Mouse (Mus musculus) right cerebral cortex, postnatal 4 days (tissue): ENCODE results near the gene Cit.

Experiments used
- DNase-seq: peaks from one replicate; pipeline ENCODE4 v3.0.0-alpha.2; 2022

The Cit gene

GRCm38 (mm10) chr5:116014237-116014636 lies 169.2 kb downstream of the Cit start:
- no peak for DNase-seq

GRCm38 (mm10) chr5:116016542-116016941 lies 171.5 kb downstream of the Cit start:
- DNase-seq, result no peak

DNA sequence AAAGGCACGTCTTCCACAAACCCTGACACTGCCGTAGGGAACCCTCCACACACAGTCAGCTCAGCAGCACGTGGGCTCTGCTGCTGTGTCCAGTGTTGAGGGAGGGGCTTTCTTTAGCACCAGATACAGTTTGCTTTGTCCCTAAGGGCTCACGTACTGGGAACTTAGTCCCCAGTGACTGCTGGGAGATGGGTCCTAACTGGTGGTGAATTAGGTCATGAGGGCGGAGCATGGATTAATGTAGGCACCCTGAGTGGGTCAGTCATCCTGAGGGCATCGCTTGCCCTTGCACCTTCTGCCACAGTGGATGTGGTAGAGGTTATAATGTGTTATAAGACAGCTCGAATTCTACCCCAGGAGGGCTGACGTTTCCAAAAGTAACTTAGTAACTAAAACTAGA lies 172.3 kb downstream of the Cit start:
- DNase-seq, result no peak

- DNase-seq, result no peak
Measured at GRCm38 (mm10) chr5:116018196-116018595, 173.1 kb downstream of the Cit start.

- no peak for DNase-seq
Measured at GRCm38 (mm10) chr5:116018784-116019183, 173.7 kb downstream of the Cit start.

- no peak for DNase-seq
Measured at GRCm38 (mm10) chr5:116019371-116019770, 174.3 kb downstream of the Cit start.

DNA sequence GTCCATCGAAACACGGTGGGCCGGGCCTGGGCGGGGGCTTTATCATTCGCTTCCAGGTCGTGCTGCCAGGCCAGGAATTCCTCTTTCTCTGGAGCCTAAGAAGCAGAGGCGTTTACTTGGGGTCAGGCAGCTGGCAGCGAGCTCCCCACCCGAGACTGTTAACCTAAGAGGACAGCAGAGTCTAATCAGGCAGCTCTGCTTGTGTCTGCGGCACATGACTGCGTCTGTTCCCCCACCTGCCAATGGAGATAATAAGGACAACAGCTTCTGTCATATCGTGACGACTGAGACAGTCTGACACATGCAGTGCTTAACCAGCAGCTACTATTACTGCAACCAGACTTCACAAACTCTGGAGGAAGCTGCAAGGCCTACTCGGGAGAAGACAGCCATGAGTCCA lies 176.5 kb downstream of the Cit start:
- no peak for DNase-seq

DNA sequence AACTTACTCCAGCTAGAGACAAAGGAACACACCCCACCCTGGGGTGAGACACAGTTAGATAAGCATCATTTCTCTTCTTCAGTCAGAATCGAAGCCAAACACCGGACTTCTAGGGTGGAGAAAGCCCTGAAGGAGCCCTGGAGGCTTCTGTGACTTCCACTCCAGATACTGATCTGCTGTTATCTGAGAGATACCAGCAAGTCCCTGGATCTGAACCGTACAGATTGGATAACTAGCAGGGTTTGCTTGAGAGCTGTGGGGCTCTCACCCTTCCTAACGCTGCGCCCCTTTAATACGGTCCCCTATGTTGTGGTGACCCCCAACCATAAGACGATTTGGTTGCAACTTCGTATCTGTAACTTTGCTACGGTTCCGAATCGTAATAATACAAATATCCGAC lies 177.1 kb downstream of the Cit start:
- no peak for DNase-seq

DNA sequence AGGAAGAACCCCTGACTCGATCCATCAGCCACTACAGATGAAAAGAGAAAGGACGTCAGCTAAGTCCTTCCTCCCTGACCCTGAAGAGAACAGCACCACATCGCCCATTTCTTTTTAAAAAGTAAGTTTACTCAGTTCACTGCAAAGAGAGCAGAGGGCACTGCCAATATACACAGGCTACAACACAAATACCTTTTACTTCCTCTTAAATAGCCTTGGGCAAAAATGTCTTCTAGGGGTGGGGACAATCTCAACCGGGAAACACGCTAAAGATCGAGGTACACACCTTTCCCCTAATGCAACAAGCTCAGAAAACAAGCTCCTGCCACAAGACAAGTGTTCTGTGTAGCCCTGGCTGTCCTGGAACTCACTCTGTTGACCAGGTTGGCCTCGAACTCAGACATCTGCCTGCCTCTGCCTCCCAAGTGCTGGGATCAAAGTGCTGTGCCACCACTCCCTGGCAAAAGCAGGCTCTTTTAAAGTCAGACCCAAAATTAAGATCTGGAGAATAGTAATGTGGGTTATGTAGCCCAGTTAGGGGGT lies 177.7 kb downstream of the Cit start:
- no peak for DNase-seq

DNA sequence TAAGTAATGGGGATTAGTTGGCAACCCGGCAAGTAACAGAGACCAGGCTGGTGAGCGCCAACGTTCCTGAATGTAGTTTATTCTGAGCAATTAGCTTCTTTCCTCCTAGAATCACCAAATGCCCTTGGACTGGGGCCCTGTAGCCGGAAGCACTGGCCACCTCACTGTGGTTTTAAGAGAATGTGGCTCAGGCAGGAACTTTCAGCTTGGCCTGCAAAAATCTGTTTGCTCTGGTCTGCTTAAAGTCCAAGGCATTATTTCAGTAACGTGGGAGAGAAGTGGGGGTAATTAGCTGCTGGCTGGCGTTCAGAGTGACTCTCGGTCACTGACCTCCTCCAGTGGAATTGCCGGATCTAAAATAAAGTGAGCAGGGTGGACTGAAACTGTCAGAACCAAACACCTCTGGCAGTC lies 178.2 kb downstream of the Cit start:
- peak; percentile 31 for DNase-seq

DNA sequence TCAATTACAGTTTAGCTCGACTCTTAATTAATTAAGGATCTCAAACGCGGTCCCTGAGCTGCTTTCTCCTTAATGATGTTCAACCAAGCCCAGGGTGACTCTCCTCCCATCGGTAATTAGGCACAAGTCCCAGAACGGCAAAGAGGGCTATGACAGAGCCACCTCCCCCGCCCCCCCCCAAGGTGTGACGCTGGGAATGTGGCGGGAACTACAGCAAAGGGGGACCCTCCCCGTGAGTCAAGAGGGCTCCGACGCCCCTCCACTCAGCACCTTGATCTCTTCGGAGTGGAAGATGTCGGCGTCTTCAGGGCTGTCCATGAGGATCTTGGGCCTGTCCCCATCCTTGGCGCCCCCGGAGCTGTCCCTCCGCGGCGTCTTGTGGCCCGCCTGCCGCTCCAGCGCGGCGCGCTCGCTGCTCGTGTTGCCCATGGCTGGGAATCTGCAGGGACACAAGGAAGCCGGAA lies 178.8 kb downstream of the Cit start:
- DNase-seq, result no peak

- peak; percentile 83 for DNase-seq
Measured at GRCm38 (mm10) chr5:116024327-116024739, 179.3 kb downstream of the Cit start, which contains the start of gene Prkab1. Prkab1 (minus strand) TSS chr5:116024508.

- no peak for DNase-seq
Measured at GRCm38 (mm10) chr5:116026107-116026506, 181.0 kb downstream of the Cit start.

- DNase-seq, result no peak
Measured at GRCm38 (mm10) chr5:116026561-116026960, 181.5 kb downstream of the Cit start.

DNA sequence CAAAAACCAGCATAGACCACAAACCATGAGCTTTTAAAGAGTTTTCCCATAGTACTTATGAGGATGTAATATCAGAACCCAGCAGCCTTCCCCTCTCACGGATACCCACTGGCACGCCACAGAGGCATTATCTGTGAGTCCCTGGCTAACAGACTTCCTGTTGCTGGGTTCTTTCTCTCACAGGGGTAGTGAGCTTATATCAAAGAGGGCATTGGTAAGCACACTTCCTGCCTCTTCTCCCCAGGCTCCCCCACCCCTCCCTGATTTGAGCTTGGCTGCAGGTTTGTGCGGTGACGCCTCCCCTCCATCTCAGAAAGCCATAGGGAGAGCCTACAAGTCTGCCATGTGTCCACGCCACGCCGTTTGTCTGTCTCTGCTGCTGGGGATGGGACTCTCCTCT lies 184.0 kb downstream of the Cit start:
- DNase-seq, result no peak

GRCm38 (mm10) chr5:116030566-116031189 lies 185.6 kb downstream of the Cit start:
- DNase-seq, result no peak

GRCm38 (mm10) chr5:116031190-116031577 lies 186.1 kb downstream of the Cit start:
- DNase-seq, result peak; percentile 86

GRCm38 (mm10) chr5:116036465-116036864 lies 191.4 kb downstream of the Cit start:
- no peak for DNase-seq

DNA sequence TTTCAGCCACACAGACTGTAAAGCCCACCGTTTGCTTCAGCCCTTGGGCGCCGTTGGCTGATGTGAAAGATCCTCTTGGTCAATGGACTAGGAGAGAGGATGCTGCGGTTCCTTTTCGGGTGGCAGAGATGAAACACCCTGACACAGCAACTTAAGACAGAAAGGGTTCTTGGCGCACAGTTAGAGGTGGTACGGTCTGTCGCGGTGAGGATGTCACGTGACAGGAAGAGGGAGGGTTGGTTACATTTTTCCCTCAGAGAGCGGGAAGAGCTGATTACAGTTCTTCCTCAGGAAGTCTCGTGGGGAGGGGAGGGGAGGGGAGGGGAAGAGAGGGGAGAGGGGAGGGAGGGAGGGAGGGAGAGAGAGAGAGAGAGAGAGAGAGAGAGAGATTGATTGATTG lies 192.7 kb downstream of the Cit start:
- DNase-seq, result no peak

DNA sequence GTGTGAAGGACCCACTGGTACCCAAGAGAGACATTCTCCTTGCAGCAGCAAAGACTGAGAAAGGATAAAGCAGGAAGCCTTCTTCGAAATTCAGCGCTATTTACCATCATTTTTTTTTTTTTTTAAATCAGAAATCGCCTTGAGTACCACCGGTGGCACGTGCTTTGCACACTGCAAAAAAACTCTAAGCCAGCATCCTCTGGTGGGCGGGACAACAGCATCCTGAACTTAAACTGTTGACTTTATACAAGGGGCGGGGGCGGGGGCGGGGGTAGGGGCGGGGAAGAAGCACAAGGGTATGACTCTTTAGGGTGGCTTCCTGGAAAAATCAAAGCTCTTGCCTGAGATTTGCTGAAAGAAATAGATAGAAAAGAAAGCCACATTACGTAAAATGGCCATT lies 194.6 kb downstream of the Cit start:
- no peak for DNase-seq

GRCm38 (mm10) chr5:116042241-116042640 lies 197.2 kb downstream of the Cit start:
- no peak for DNase-seq

DNA sequence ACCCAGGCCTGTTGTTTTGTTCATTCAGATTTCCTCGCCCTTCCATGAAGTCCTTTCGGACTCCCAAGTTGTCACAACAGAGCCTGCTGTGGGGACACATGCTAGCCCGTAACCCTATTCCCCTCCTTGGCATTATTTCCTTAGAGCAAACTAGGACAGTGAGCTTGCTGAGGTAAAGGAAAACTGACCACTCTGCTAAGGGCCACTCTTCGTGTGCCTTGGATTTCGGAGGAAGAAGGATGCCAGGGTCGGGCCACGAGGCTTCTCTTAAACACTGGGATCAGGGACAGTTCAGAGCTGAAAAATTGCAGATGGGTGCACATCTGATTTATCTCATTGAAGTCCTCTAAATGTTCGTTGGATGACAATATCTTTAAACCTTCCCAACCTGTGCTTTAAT lies 200.5 kb downstream of the Cit start:
- no peak for DNase-seq

GRCm38 (mm10) chr5:116046246-116046645 lies 201.2 kb downstream of the Cit start:
- DNase-seq, result no peak

GRCm38 (mm10) chr5:116048321-116048720 lies 203.2 kb downstream of the Cit start:
- no peak for DNase-seq

DNA sequence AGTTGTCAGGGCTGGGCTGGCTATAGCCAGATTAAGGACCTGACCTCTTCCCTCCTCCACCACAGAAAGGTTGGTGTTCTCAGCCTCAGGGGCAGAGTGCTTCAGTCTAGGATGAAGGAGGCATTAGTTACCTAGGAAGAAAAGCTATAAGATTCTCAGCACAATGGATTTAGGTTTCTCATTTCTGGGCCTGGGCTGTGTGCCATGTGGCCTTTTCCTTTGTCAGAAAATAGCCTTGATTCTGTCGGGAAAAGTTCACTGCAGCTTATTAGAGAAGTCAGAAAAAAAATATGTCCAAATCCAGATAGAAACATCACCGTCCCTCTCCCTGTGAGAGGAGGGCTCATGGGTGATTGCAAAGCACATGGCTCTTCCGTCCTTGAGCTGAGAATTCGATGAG lies 204.7 kb downstream of the Cit start:
- no peak for DNase-seq
